Mouse (Mus musculus) adrenal gland, postnatal 25 days (tissue): ENCODE measurements around the gene Pank2. TPM values are rescaled to one million over a fixed set of nuclear protein-coding genes. Genes with fewer than 3 reads are reported as not detected.
"Not testable (repeated sequence)": the region's sequence is repeated elsewhere in the genome, so short reads cannot be mapped to it uniquely, and the experiment has no call there.

Source experiments
- DNase-seq: peaks from one replicate; pipeline ENCODE4 v3.0.0; 2021; ENCODE audit warnings: mixed read lengths
- total RNA-seq: library from RNA; stranded (reverse); gene quantifications from 2 replicates; pipeline ENCODE4 v1.2.3, GENCODE M21; 2021

The Pank2 gene
- total RNA-seq, 1 experiment from 2014 or later, result 65.7 TPM

DNA sequence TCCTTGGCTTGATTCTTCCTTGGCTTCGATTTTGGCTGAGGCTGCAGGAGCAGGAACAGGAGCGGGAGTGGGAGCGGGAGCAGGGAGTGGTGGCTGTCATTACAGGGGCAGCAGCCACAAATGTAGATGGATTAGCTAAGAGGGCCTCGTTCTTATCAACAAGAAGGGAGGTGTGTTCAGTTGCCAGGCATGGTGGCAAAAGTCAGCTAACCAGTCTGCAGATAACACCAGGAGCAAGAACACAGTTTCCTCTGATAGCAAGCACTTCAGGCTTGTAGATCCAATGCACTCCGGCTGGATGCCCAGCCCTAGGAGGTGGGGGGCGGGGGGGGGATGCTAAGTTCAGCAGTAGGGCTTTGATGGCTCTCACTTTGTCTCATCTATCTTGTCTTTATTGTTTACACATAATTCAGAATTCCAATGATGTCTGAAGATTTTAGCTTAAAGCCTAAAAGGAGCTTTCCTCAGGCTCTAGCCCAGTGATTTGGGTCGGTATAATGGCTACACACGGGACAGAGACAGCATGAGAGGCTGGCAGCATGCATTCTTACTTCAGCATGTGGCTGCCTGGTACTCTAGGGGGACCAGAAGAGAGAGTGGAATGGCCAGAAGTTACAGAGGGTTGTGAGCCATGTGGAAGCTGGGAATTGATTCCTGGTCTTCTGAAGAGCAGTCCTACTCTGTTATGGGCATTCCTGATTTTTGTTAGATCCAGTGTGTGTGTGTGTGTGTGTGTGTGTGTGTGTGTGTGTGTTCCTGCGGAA lies 1.6 kb upstream of the Pank2 start:
- no peak for DNase-seq

- no peak for DNase-seq
Observed at GRCm38 (mm10) chr2:131261481-131262212, 648 bp upstream of the Pank2 start.

DNA sequence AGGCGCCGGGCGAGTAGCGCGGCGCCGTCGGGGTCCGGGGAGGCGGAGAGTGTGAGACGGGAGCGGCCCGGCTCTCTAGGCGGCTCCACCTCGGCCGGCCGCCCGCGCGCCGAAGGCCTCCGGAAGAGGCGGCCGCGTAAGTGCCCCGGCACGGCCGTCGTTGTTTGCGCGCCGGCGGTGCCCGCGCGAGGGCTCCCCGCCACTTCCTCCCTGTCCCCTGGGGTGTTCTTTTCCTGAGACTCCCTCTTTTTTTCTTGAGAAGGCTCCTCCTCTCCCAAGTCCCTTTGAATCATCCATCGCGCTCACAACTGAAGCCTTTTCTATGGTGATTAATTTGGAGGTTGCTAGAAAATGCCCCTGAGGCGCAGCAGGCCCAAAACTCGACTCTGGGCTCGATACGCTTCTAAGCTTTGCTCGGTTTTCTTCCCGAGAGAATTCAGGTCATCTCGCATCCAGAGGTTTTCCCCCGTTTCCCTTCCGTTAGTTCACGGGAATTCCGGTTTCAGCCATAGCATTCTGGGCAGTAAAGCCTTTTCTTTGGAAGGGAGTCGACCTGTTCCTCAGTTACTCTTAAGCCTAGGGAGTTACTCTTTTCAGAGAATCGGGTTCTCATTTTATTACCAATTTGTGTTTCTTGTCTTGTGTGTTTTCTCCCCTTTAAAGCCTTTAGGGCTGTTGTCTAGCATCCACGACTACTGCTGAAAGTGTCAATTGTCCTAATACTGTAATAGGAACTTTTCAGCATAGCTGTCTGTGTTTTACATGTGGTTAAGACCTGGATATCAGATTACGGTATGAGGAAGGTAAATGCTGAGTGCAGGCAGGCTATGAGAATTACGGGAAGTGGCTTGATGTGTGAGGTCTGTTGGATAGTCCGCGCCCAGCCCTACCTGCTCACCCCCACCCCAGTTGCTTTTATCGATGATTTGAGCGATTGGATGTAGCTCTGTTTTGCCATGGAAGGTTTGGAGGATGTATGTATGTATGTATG lies 680 bp downstream of the Pank2 start:
- no peak for DNase-seq

DNA sequence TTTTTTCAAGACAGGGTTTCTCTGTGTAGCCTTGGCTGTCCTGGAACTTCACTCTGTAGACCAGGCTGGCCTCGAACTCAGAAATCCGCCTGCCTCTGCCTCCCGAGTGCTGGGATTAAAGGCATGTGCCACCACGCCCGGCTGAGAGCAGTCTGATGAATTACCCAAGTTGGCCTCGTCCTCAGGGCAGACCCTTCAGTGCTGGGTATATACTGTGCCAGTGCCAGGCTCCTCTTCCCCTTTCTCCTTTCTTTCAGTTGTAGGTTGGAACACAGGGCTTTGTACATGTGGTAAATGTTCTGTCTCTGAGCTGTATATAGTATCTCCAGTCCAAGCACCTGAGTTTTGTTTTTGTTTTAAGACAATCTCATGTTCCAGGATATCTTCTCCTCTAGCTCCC lies 1.7 kb downstream of the Pank2 start:
- DNase-seq, result no peak

DNA sequence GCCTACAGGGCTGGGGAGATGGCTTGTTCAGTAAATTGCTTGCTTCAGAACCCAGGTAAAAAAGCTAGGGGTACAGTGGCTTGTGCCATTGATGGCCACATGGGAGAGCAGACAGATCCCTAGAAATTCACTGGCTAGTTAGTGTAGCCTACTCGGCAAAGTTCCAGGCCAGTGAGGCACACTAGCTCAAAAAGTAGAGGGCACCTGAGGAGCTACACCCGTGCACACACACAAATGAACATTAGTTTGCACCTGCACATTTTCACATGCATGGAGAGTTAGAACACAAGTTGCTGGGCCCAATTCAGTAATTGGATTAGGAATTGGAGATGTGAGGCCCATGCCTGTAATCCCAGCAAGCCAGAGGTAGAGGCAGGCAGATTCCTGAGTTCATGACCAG lies 2.8 kb downstream of the Pank2 start:
- DNase-seq, result no peak

- no peak for DNase-seq
Observed at GRCm38 (mm10) chr2:131275493-131275892, 13.2 kb downstream of the Pank2 start.

DNA sequence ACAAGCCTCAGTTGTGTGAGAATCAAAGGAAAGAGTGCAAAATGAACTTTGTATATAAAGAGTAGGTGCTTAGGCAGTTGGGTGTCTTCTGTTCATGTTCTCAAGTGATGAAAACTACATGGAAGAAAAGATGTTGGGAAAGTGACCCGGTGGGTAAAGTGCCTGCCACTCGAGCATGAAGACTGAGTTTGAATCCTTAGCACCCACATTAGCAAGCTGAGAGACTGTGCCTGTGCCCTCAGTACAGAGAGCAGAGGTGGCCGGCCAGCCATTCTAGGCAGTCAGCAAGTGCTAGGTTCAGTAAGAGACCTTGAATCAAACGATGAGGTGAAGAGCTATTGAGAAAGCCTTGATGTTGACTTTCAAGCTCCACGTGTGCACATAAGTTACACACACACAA lies 14.4 kb downstream of the Pank2 start:
- no peak for DNase-seq

- no peak for DNase-seq
Observed at GRCm38 (mm10) chr2:131281596-131281995, 19.3 kb downstream of the Pank2 start.

DNA sequence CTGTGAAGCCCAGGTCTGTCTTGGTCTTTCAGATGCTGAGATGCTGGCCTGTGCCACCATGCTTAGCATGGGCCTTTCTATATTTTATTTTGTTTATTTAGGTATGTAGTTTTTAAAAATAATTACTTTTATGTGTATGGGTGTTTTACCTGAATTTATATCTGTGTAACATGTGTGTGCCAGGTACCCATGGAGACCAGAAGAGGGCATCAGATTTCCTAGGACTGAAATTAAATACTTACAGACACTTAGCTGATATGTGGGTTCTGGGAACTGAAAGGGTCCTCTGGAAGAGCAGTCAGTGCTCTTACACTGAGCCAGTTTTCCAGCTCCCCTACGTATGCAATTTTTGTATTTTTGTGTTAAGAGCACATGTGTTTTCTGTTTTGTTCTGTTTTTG lies 24.0 kb downstream of the Pank2 start:
- no peak for DNase-seq

DNA sequence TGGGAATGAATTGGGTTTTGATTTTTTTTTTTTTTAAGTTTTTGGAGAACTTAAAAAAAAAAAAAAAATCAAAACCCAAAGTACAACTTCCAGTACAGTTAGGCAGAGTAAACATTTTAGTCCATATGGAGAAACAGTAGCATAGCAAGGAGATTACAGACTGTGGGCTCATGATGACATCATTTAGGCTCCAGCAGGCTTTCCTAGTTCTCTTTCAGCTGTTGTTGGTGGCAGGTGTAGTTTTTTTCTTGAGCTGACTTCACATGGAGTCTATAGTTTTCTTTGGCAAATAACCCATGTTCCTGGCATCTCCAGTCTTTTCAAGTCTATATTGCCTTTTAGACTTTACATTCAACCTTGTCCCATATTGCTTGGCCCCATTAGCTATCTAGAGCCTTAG lies 28.4 kb downstream of the Pank2 start:
- DNase-seq, result no peak

- no peak for DNase-seq
Observed at GRCm38 (mm10) chr2:131296746-131297261, 34.5 kb downstream of the Pank2 start.

GRCm38 (mm10) chr2:131298674-131299073 lies 36.4 kb downstream of the Pank2 start:
- DNase-seq, result not testable (repeated sequence)

DNA sequence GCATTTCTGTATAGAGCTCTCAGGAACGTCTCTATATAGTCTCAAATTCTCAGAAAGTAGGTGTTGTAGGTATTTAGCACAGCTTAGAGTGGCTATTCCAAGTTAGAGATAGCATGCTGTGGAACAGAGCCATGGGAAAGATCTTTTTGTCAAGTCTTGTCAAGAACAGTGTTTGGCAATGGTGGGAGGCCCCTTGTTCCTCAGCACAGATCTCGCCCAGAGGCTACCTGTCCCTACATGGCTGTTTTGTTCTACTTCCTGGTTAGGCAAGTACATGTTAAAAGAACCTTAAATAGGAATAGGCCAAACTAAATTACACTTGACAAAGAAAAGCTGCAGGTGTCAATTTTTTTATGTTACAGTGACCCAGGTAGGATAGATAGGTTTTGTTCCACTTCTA lies 38.2 kb downstream of the Pank2 start:
- DNase-seq, result no peak

GRCm38 (mm10) chr2:131301635-131302034 lies 39.3 kb downstream of the Pank2 start:
- DNase-seq, result no peak

DNA sequence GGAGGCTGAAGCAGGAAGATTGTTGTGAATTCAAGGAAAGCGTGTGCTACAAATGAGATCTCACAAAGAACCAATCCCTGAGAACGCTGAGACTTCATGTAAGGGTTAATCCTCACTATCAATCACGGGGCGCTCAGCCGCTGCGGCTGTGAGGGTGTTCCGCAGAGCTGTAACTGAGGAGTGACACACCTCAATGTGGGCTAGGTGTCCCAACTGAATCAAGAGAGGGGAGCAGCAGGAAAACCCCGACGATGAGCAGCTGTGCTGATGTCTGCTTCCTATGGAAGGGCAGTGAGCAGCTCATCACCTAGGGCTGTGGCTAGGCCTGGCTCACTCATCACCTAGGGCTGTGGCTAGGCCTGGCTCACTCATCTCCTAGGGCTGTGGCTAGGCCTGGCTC lies 42.2 kb downstream of the Pank2 start:
- DNase-seq, result no peak

- DNase-seq, result not testable (repeated sequence)
Observed at GRCm38 (mm10) chr2:131305226-131305625, 42.9 kb downstream of the Pank2 start.

DNA sequence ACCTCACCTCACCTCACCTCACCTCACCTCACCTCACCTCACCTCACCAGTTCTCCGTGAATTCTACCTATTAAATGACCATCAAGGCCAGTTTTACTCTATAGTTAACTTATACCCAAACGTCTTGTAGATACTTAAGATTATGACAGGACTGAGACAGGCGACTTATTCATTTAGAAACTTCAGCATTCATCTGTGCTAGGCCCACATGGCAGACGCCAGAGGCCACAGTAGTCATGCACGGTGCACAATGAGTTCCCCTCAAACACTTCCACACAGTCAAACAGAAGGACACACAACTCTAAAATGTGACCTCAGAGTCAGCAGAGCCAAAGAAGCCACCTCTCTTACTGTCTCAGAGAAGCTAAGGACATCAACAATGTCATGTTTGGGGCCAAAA lies 45.1 kb downstream of the Pank2 start:
- no peak for DNase-seq

DNA sequence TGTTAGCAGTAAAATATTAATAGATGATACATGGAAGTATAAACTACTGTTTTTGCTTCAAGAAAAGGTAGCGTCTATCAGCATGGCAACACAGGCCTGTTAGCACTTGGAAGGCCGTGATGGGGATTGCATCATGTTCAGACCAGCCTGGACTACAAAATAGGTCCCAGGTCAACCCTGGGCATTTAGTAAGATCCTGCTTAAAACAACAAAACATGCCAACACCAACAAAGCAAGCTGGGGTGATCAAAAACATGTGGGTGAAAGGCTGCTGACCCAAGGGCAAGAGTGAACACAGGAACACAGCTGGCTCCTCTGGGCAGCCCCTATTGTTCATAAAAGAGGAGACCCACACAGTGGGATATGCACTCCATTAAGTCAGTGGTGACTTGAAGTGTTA lies 45.5 kb downstream of the Pank2 start:
- no peak for DNase-seq

DNA sequence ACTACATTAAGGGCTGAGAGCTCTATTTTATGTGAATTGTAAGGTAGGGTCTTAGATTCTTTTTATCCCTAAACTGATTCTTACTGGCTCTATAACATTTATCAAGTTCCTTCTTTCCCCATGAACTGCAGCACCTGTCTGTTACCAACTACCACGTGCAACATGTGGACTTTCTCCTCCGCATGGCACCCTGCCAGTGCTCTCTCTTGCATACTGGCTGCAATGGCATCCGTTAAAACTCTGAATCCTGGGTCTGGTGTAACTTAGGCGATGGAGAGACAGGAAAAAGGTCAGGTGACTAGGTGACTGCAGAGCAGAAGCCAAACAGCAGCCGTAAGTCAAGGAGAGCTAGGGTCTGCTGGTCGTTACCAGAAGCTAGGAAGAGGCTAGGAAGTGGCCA lies 47.0 kb downstream of the Pank2 start:
- DNase-seq, result no peak

- no peak for DNase-seq
Observed at GRCm38 (mm10) chr2:131316167-131316566, 53.9 kb downstream of the Pank2 start.

- DNase-seq, result no peak
Observed at GRCm38 (mm10) chr2:131319401-131319800, 57.1 kb downstream of the Pank2 start.

DNA sequence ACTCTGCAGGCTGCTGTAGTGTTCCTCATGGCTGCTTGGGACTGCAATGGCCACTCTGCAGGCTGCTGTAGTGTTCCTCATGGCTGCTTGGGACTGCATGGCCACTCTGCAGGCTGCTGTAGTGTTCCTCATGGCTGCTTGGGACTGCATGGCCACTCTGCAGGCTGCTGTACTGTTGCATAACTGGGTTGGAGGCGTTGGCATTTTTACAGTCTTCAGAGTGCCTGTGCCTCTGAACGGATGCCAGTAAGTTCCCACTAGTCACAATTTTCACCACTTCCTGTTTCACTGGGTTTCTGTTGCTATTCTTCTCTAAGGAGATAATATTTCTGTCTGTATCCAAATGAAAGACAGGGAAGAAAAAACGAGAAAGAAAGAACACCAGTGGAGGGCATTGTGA lies 58.9 kb downstream of the Pank2 start:
- DNase-seq, result not testable (repeated sequence)
